Mouse (Mus musculus) intestine, embryonic 16.5 days (tissue): ENCODE measurements around the gene Cfb. TPM values are rescaled to one million over a fixed set of nuclear protein-coding genes. Genes with fewer than 3 reads are reported as not detected.

Experiments used
- ATAC-seq: fragments of 200-750 bp; cut with Nextera tagmentation; 2 replicates; pipeline ENCODE4 v1.8.0; 2017; ENCODE audit warnings: moderate TSS enrichment, moderate library complexity
- H3K27ac ChIP-seq: fragments of 300-500 bp; sonication (generic); 2 replicates; pipeline ENCODE4 v1.5.1; 2014; ENCODE audit warnings: mild to moderate bottlenecking, low read length
- H3K27me3 ChIP-seq: fragments of 300-500 bp; sonication (generic); replicated peaks from 2 replicates; pipeline ENCODE4 v1.6.1; 2014; ENCODE audit warnings: low read length, control low read depth, mixed read lengths; ENCODE audit not compliant: control insufficient read depth, insufficient read depth
- H3K36me3 ChIP-seq: fragments of 300-500 bp; sonication (generic); 2 replicates; pipeline ENCODE4 v1.6.1; 2014; ENCODE audit warnings: low read length, control low read depth; ENCODE audit not compliant: control insufficient read depth, insufficient read depth
- H3K4me1 ChIP-seq: fragments of 300-500 bp; sonication (generic); 2 replicates; pipeline ENCODE4 v1.6.1; 2014; ENCODE audit warnings: low read length, control low read depth, mixed read lengths; ENCODE audit not compliant: control insufficient read depth, insufficient read depth
- H3K4me2 ChIP-seq: fragments of 300-500 bp; sonication (generic); 2 replicates; pipeline ENCODE4 v1.6.1; 2014; ENCODE audit warnings: low read depth, low read length, control low read depth
- H3K4me3 ChIP-seq: fragments of 300-500 bp; sonication (generic); 2 replicates; pipeline ENCODE4 v1.5.1; 2014; ENCODE audit warnings: mild to moderate bottlenecking, low read length
- H3K9ac ChIP-seq: fragments of 300-500 bp; sonication (generic); 2 replicates; pipeline ENCODE4 v1.6.1; 2014; ENCODE audit warnings: low read depth, low read length
- H3K9me3 ChIP-seq: fragments of 300-500 bp; sonication (generic); 2 replicates; pipeline ENCODE4 v1.6.1; 2016; ENCODE audit warnings: low read length, control low read depth; ENCODE audit not compliant: control insufficient read depth
- whole genome bisulfite sequencing: fragments of 180-500 bp; shearing (Covaris S2); extraction: QIAGEN DNeasy Blood & Tissue Kit; methylation state at CpG from one replicate; pipeline ENCODE4 v1.1.7; 2014; 5-methylcytosine and 5-hydroxymethylcytosine counted together
- polyA plus RNA-seq: library from polyadenylated mRNA; unstranded; fragments of >200 nt; fragmentation: Nextera tagmentation; extraction: Ambion mirVana; gene quantifications from 2 replicates; pipeline ENCODE4 v1.2.1, GENCODE M21; 2015

The Cfb gene
- polyA plus RNA-seq, 1 experiment from 2014 or later: 95.8 TPM

GRCm38 (mm10) chr17:34865981-34866380 is 3.7 kb upstream of the Cfb start:
- no peak overlapping the region for H3K4me3 ChIP-seq
- no peak for ATAC-seq
- H3K27ac ChIP-seq: peak overlapping the region; percentile 10; the same call in 1 of the 2 replicates
- no peak overlapping the region for H3K4me2 ChIP-seq
- no peak overlapping the region for H3K9ac ChIP-seq
- no peaks in the 10 kb centered on the region for H3K9me3 ChIP-seq
- peaks cover 10% of the 10 kb centered on the region; the same call in 1 of the 2 replicates for H3K4me1 ChIP-seq
- no peaks in the 10 kb centered on the region for H3K36me3 ChIP-seq
- WGBS: 51% methylated on average over 7 of the region's 7 CpGs
- no peaks in the 10 kb centered on the region for H3K27me3 ChIP-seq

GRCm38 (mm10) chr17:34861704-34862415 is 458 bp downstream of the Cfb start:
- H3K36me3 ChIP-seq: no peaks in the 10 kb centered on the region; the same call in 1 of the 2 replicates
- peak; percentile 77 for ATAC-seq
- WGBS: 55% methylated on average over 13 of the region's 13 CpGs
- peak overlapping the region; percentile 40 for H3K4me3 ChIP-seq
- peaks cover 7% of the 10 kb centered on the region; the same call in 1 of the 2 replicates for H3K4me1 ChIP-seq
- H3K27ac ChIP-seq: peak overlapping the region; percentile 89
- no peaks in the 10 kb centered on the region for H3K27me3 ChIP-seq
- no peaks in the 10 kb centered on the region for H3K9me3 ChIP-seq
- H3K9ac ChIP-seq: peak overlapping the region; percentile 63
- peak overlapping the region; percentile 55 for H3K4me2 ChIP-seq

GRCm38 (mm10) chr17:34860514-34860913 is 1.8 kb downstream of the Cfb start:
- no peak overlapping the region for H3K9ac ChIP-seq
- peaks cover 3% of the 10 kb centered on the region; the same call in 1 of the 2 replicates for H3K36me3 ChIP-seq
- no peaks in the 10 kb centered on the region for H3K9me3 ChIP-seq
- no peak overlapping the region for H3K4me3 ChIP-seq
- no peak overlapping the region for H3K4me2 ChIP-seq
- H3K4me1 ChIP-seq: peaks cover 7% of the 10 kb centered on the region; the same call in 1 of the 2 replicates
- no peak for ATAC-seq
- no peaks in the 10 kb centered on the region for H3K27me3 ChIP-seq
- WGBS: 80% methylated on average over 9 of the region's 9 CpGs
- no peak overlapping the region for H3K27ac ChIP-seq

GRCm38 (mm10) chr17:34858670-34859069 is 3.6 kb downstream of the Cfb start:
- H3K4me3 ChIP-seq: no peak overlapping the region
- no peak overlapping the region for H3K4me2 ChIP-seq
- H3K27ac ChIP-seq: no peak overlapping the region
- 78% methylated on average over 4 of the region's 4 CpGs for WGBS
- no peaks in the 10 kb centered on the region for H3K9me3 ChIP-seq
- H3K9ac ChIP-seq: no peak overlapping the region
- peaks cover 7% of the 10 kb centered on the region; the same call in 1 of the 2 replicates for H3K4me1 ChIP-seq
- no peak for ATAC-seq
- H3K36me3 ChIP-seq: peaks cover 7% of the 10 kb centered on the region
- H3K27me3 ChIP-seq: no peaks in the 10 kb centered on the region

GRCm38 (mm10) chr17:34855825-34856224 is 6.5 kb downstream of the Cfb start:
- Histone ChIP-seq H3K9me3 (no peaks in the 10 kb centered on the region), H3K4me1 (peaks cover 10% of the 10 kb centered on the region; the same call in 1 of the 2 replicates), H3K27me3 (no peaks in the 10 kb centered on the region), H3K36me3 (peaks cover 12% of the 10 kb centered on the region), H3K4me2 (no peak overlapping the region), H3K4me3 (no peak overlapping the region), H3K27ac (no peak overlapping the region), H3K9ac (peak overlapping the region; percentile 20; the same call in 1 of the 2 replicates)
- peak; percentile 22; the same call in 1 of the 2 replicates for ATAC-seq
- WGBS: 31% methylated on average over 3 of the region's 3 CpGs

GRCm38 (mm10) chr17:34854761-34855160 is 7.6 kb downstream of the Cfb start:
- no peak overlapping the region for H3K4me2 ChIP-seq
- 60% methylated on average over 3 of the region's 3 CpGs for WGBS
- H3K27me3 ChIP-seq: no peaks in the 10 kb centered on the region
- no peak overlapping the region for H3K9ac ChIP-seq
- H3K4me1 ChIP-seq: peaks cover 13% of the 10 kb centered on the region
- H3K4me3 ChIP-seq: no peak overlapping the region
- peaks cover 12% of the 10 kb centered on the region for H3K36me3 ChIP-seq
- H3K9me3 ChIP-seq: no peaks in the 10 kb centered on the region
- ATAC-seq: no peak
- no peak overlapping the region for H3K27ac ChIP-seq

- H3K9ac ChIP-seq: no peak overlapping the region; the same call in 1 of the 2 replicates
- 77% methylated on average over 8 of the region's 8 CpGs for WGBS
- H3K9me3 ChIP-seq: no peaks in the 10 kb centered on the region
- ATAC-seq: no peak
- no peak overlapping the region for H3K4me3 ChIP-seq
- H3K27ac ChIP-seq: no peak overlapping the region
- no peaks in the 10 kb centered on the region for H3K27me3 ChIP-seq
- H3K4me2 ChIP-seq: no peak overlapping the region
- H3K36me3 ChIP-seq: peaks cover 12% of the 10 kb centered on the region
- H3K4me1 ChIP-seq: peaks cover 19% of the 10 kb centered on the region
These were observed 8.8 kb downstream of the Cfb start for GRCm38 (mm10) chr17:34853511-34853910.

DNA sequence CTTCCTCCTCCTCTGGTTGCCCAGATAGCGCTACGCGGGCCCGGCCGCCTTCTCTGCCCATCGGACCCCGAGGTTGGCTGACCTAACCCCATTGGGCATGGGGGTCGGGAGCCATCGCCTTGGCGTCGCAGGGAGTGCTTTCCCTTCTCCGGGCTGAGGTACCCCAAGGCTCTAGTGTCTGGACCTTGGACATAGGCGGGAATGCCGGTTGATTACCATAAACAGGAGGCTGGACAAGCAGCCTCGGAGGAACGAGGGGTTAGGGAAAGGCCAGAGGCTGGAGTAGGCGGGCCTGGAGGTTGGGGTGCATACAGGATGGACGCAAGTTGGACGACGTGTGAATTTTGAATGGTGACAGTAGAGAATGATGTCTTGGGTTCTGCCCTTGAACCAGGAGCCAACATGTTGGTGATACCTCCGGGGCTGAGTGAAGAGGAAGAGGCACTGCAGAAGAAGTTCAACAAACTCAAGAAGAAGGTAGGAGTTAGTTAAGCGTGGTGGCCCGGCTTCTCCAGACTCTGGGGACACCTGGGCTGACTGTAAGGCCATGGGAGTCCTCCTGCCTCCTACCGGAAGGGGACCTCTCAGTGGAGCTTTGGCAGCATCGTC is 11.7 kb downstream of the Cfb start:
- H3K9me3 ChIP-seq: no peaks in the 10 kb centered on the region
- under 1% methylated on average over 25 of the region's 25 CpGs for WGBS
- no peaks in the 10 kb centered on the region for H3K27me3 ChIP-seq
- H3K4me3 ChIP-seq: peak overlapping the region; percentile 76
- peaks cover 19% of the 10 kb centered on the region for H3K4me1 ChIP-seq
- peak overlapping the region; percentile 72 for H3K27ac ChIP-seq
- peak; percentile 70 for ATAC-seq
- peak overlapping the region; percentile 84 for H3K4me2 ChIP-seq
- H3K36me3 ChIP-seq: peaks cover 12% of the 10 kb centered on the region
- H3K9ac ChIP-seq: peak overlapping the region; percentile 84

DNA sequence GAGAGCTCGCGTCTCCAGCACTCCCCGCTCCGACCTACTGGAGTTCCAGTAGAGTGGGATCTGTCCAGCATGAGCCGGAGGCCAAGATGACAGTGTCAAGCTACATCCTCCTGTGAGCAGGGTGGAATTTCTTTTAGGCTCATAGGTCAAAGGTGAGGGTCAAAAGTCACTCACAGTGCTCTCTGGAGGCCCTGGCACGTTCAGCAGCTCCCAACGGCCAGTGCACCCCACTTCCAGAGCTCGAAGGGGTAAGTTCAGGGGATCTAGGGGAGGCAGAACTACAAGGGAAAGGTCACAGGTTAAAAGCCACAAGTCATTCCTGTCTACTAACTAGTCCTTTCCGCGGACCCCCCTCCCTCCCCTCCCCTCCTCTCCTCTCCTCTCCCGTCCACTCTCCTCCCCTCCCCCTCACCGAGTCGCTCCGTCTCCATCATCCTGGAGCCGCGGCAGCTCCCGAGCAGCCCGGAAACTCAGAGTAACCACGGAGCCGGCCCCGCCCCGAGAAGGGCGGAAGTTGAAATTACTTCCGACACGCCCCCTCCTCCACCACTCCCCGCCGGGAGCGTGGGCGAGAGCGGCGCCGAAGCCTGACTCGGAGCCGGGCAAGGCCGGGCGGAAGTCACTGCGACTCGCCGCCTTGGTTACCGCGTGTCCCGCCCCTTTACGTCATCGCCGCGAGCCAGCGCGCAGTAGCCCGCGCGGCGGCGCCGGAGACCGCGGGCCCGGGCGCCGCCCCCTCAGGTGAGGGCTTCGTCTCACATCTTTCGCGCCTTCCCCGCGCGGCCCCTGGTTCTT is 12.4 kb downstream of the Cfb start, which contains the start of the genes Skiv2l and Nelfe:
Skiv2l (minus strand) TSS at position 489 of the 795 bp plus-strand sequence.
Nelfe (plus strand) TSS at position 670 of the 795 bp plus-strand sequence.
- WGBS: under 1% methylated on average over 64 of the region's 65 CpGs
- peaks cover 13% of the 10 kb centered on the region for H3K36me3 ChIP-seq
- H3K4me2 ChIP-seq: peak within 1 kb of the TSS; percentile 88
- H3K4me1 ChIP-seq: peaks cover 19% of the 10 kb centered on the region
- H3K4me3 ChIP-seq: peak within 1 kb of the TSS; percentile 76
- H3K27me3 ChIP-seq: no peaks in the 10 kb centered on the region
- H3K9ac ChIP-seq: peak within 1 kb of the TSS; percentile 84
- ATAC-seq: peak; percentile 98
- no peaks in the 10 kb centered on the region for H3K9me3 ChIP-seq
- peak within 1 kb of the TSS; percentile 72 for H3K27ac ChIP-seq
